Mouse (Mus musculus) stomach, embryonic 14.5 days (tissue): ENCODE measurements around the gene Naglu. TPM values are rescaled to one million over a fixed set of nuclear protein-coding genes. Genes with fewer than 3 reads are reported as not detected.

Source experiments
- ATAC-seq: fragments of 200-750 bp; cut with Nextera tagmentation; 2 replicates; pipeline ENCODE4 v1.8.0; 2017; ENCODE audit warnings: low read depth, moderate TSS enrichment; ENCODE audit not compliant: insufficient number of reproducible peaks, insufficient read depth, low FRiP score
- H3K27ac ChIP-seq: fragments of 300-500 bp; sonication (generic); 2 replicates; pipeline ENCODE4 v1.5.1; 2014; ENCODE audit warnings: mild to moderate bottlenecking, low read length, moderate library complexity, mixed read lengths
- H3K27me3 ChIP-seq: fragments of 300-500 bp; sonication (generic); 2 replicates; pipeline ENCODE4 v1.6.1; 2014; ENCODE audit warnings: low read length, control low read depth, mixed read lengths; ENCODE audit not compliant: control insufficient read depth, insufficient read depth
- H3K36me3 ChIP-seq: fragments of 300-500 bp; sonication (generic); 2 replicates; pipeline ENCODE4 v1.6.1; 2014; ENCODE audit warnings: mild to moderate bottlenecking, control low read depth, low read length, moderate library complexity, mixed read lengths; ENCODE audit not compliant: control insufficient read depth, insufficient read depth
- H3K4me1 ChIP-seq: fragments of 300-500 bp; sonication (generic); 2 replicates; pipeline ENCODE4 v1.6.1; 2014; ENCODE audit warnings: low read length, control low read depth, mixed read lengths; ENCODE audit not compliant: control insufficient read depth, insufficient read depth
- H3K4me2 ChIP-seq: fragments of 300-500 bp; sonication (generic); replicated peaks from 2 replicates; pipeline ENCODE4 v1.6.1; 2014; ENCODE audit warnings: low read depth, low read length, control low read depth
- H3K4me3 ChIP-seq: fragments of 300-500 bp; sonication (generic); 2 replicates; pipeline ENCODE4 v1.5.1; 2014; ENCODE audit warnings: low read depth, low read length, control low read depth
- H3K9ac ChIP-seq: fragments of 300-500 bp; sonication (generic); replicated peaks from 2 replicates; pipeline ENCODE4 v1.6.1; 2014; ENCODE audit warnings: low read depth, mild to moderate bottlenecking, control low read depth, low read length, moderate library complexity, mixed read lengths
- H3K9me3 ChIP-seq: fragments of 300-500 bp; sonication (generic); 2 replicates; pipeline ENCODE4 v1.6.1; 2016; ENCODE audit warnings: low read depth, low read length, control low read depth; ENCODE audit not compliant: control insufficient read depth
- WGBS: fragments of 180-500 bp; shearing (Covaris S2); extraction: QIAGEN DNeasy Blood & Tissue Kit; methylation state at CpG from one replicate; pipeline ENCODE4 v1.1.7; 2014; 5-methylcytosine and 5-hydroxymethylcytosine counted together
- polyA plus RNA-seq: library from polyadenylated mRNA; unstranded; fragments of >200 nt; fragmentation: Nextera tagmentation; extraction: Ambion mirVana; gene quantifications from 2 replicates; pipeline ENCODE4 v1.2.1, GENCODE M21; 2014

The Naglu gene
- polyA plus RNA-seq, 1 experiment from 2014 or later, result 11.2 TPM

DNA sequence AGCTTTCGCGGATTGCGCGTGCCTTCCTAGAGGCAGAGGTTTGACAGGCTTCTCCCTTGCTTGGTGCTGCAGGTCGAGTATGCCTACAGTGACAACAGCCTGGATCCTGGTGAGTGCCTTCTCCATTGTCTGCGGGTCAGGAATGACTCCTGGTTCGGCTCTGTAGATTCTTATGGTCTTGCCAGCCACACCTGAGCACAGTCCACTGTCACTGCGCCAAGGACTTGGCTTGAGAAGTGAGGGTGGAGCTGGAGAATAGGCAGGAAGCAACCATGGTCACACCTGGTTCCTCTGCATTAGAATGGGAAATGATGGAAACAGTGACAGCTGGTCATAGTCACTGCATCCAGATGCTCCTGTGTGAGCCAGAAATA, 17.9 kb downstream of the Naglu start:
- Histone ChIP-seq H3K27ac (peak overlapping the region; percentile 16; the same call in 1 of the 2 replicates), H3K36me3 (peaks cover 27% of the 10 kb centered on the region), H3K9ac (peak overlapping the region; percentile 80), H3K4me2 (peak overlapping the region; percentile 96), H3K9me3 (no peaks in the 10 kb centered on the region), H3K4me3 (peak overlapping the region; percentile 87), H3K4me1 (peaks cover 24% of the 10 kb centered on the region), H3K27me3 (no peaks in the 10 kb centered on the region)
- 10% methylated on average over 8 of the region's 8 CpGs for WGBS
- no peak; the same call in 1 of the 2 replicates for ATAC-seq

DNA sequence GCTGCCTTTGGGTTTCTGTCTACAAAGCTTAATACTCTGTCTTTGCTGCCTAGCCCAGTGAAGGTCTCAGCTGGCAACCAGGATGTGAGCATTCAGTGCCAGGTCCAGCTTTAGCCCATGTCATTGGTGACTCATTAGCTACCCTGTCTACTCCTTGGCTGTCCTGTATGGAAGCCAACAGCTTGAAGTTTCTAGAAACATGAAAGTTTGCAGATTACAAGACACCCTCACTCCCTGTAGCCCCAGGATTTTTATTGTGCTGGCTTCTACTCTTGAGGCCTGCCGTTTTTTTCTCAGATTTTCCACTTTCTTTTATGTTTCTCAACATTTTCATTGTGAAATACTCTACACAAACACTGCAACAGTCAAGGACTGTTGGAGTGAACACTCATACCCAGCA, 20.1 kb downstream of the Naglu start:
- Histone ChIP-seq H3K9me3 (no peaks in the 10 kb centered on the region), H3K4me3 (no peak overlapping the region), H3K27me3 (no peaks in the 10 kb centered on the region), H3K4me2 (no peak overlapping the region), H3K27ac (no peak overlapping the region), H3K9ac (no peak overlapping the region), H3K36me3 (peaks cover 38% of the 10 kb centered on the region), H3K4me1 (peaks cover 22% of the 10 kb centered on the region)
- ATAC-seq, result no peak
- 91% methylated on average over 1 of the region's 1 CpGs for WGBS

DNA sequence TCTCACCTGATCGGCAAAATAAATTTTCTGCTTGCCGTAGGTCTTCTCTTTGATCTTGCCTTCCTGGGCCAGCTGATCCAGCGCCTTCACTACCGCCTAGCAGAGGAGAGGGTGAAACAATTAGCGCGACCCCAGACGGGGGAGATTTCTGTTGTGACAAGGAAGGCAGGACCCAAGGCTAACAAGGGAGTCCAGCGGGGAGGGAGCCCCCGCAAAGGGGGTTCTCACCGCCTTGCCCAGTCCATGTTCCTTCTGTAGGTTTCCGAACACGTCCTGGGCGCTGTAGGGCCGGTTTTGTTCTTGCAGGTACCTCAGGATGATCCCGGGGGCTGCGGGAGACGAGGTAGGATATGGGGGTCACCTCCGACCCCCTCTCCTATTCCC, 25.1 kb downstream of the Naglu start:
- ATAC-seq, result peak; percentile 44
- peak overlapping the region; percentile 96 for H3K4me2 ChIP-seq
- H3K4me1 ChIP-seq, result peaks cover 6% of the 10 kb centered on the region; the same call in 1 of the 2 replicates
- 2% methylated on average over 18 of the region's 18 CpGs for WGBS
- H3K9ac ChIP-seq, result peak overlapping the region; percentile 75
- H3K4me3 ChIP-seq, result peak overlapping the region; percentile 68
- no peaks in the 10 kb centered on the region for H3K9me3 ChIP-seq
- no peaks in the 10 kb centered on the region for H3K27me3 ChIP-seq
- peaks cover 57% of the 10 kb centered on the region for H3K36me3 ChIP-seq
- no peak overlapping the region for H3K27ac ChIP-seq

DNA sequence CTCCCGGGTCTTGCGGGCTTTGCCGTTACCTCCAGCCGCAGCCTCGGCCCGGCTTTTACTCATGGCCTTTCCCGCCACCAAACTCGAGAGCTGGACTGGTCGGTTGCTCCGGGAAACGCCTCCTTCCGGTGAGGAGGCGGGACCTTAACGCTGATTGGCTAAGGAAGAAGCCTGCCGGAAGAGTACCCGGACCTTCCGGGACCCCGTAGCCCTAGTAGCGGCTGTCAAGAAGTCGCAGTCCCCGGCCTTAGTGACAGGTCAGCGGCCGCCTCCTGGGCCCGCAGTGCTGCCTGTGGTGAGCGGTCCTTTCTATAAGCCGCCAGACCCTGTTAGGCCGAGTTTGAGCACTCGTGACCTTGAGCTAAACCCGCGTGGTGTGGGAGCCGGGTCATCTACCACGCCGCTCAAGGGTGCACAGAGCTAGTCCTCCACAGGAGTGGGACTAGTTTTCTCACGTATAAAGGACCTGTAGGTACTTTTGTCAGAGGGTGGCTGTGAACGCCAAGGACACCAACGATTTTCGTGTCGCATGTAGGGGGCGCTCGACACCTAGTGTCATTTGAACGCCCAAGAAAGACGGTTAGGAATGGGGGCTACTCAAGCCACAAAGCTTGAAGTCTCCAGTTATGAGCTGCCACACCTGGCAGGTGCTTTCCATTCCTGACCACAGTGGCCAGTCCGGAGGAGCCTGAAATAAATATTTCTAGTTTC, 25.7 kb downstream of the Naglu start, which contains the start of gene Psmc3ip:
Gene Psmc3ip, minus strand, starts transcription at position 123 of the 711 bp plus-strand sequence.
- peaks cover 6% of the 10 kb centered on the region; the same call in 1 of the 2 replicates for H3K4me1 ChIP-seq
- peak within 1 kb of the TSS; percentile 68 for H3K4me3 ChIP-seq
- H3K9me3 ChIP-seq, result no peaks in the 10 kb centered on the region
- H3K4me2 ChIP-seq, result peak within 1 kb of the TSS; percentile 96
- peak within 1 kb of the TSS; percentile 75 for H3K9ac ChIP-seq
- peak; percentile 94 for ATAC-seq
- H3K36me3 ChIP-seq, result peaks cover 58% of the 10 kb centered on the region
- H3K27me3 ChIP-seq, result no peaks in the 10 kb centered on the region
- peak within 1 kb of the TSS; percentile 85; the same call in 1 of the 2 replicates for H3K27ac ChIP-seq
- WGBS, result 2% methylated on average over 43 of the region's 43 CpGs

DNA sequence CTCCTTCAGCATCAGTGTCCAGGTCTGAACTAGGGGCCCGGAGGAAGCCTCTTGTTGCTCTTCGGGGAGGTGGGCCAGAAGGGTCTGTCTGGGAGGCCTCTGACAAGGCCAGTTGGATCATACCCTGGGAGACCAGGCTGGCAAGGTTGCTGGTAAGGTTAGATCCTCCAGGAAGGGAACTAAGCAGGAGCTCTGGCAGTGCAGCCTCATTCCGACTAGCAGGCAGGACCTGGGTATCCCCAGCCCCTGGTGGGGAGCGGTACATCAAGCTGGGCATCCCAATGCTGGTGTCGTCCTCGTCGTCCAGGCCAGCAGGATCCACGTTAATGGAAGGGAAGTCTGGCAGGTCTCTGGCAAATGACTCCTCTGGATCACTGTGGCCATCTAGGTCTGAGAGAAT, 28.4 kb downstream of the Naglu start:
- Histone ChIP-seq H3K27me3 (no peaks in the 10 kb centered on the region), H3K4me1 (peaks cover 6% of the 10 kb centered on the region; the same call in 1 of the 2 replicates), H3K4me2 (no peak overlapping the region), H3K9ac (no peak overlapping the region), H3K4me3 (no peak overlapping the region), H3K9me3 (no peaks in the 10 kb centered on the region), H3K36me3 (peaks cover 59% of the 10 kb centered on the region), H3K27ac (no peak overlapping the region)
- 88% methylated on average over 8 of the region's 8 CpGs for WGBS
- ATAC-seq, result no peak

DNA sequence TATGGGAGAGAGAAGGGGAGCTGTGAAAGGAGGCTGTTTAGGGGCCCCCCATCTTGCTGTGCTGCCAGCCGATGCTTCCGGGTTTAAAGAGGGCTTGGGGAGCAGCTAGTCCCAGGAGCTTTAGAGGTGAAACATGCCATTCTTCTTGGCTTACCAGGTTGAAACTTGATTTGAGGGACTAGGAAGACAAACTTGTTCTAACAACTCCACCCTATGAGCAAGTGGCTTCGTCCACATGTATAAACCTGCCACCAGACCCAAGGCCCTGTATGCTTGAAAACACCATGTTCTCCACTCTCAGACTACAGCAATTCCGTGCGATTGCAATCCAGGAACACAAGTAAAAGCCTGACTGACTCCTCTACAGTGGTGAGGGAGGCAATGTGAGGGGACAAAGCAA, 33.2 kb downstream of the Naglu start:
- H3K4me2 ChIP-seq, result no peak overlapping the region
- H3K9me3 ChIP-seq, result no peaks in the 10 kb centered on the region
- H3K4me1 ChIP-seq, result no peaks in the 10 kb centered on the region
- peak overlapping the region; percentile 72; the same call in 1 of the 2 replicates for H3K27ac ChIP-seq
- H3K4me3 ChIP-seq, result no peak overlapping the region
- H3K9ac ChIP-seq, result no peak overlapping the region
- WGBS, result 77% methylated on average over 5 of the region's 5 CpGs
- H3K36me3 ChIP-seq, result peaks cover 53% of the 10 kb centered on the region
- no peaks in the 10 kb centered on the region for H3K27me3 ChIP-seq
- no peak for ATAC-seq

DNA sequence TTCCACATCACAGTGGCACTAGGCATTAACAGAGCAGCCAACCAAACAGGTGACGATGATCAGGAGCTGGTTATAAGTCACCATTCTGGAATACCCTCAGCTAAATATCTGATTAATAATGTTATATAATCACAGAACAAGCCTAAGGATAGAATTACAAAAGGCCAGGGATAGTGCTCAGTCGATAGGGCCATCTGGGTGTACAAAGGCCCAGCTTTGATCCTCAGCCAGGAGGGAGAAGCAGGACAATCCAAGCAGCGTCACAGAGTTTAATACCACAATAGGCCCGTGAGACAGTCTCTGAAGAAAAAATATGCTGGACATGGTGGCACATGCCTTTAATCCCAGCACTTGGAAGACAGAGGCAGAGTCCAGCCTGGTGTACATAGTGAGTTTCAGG, 39.5 kb downstream of the Naglu start:
- WGBS, result 76% methylated on average over 4 of the region's 4 CpGs
- H3K9ac ChIP-seq, result no peak overlapping the region
- no peak overlapping the region for H3K27ac ChIP-seq
- H3K4me1 ChIP-seq, result peaks cover 5% of the 10 kb centered on the region; the same call in 1 of the 2 replicates
- H3K4me2 ChIP-seq, result no peak overlapping the region
- no peak for ATAC-seq
- no peak overlapping the region for H3K4me3 ChIP-seq
- H3K36me3 ChIP-seq, result peaks cover 5% of the 10 kb centered on the region; the same call in 1 of the 2 replicates
- no peaks in the 10 kb centered on the region for H3K9me3 ChIP-seq
- no peaks in the 10 kb centered on the region for H3K27me3 ChIP-seq

DNA sequence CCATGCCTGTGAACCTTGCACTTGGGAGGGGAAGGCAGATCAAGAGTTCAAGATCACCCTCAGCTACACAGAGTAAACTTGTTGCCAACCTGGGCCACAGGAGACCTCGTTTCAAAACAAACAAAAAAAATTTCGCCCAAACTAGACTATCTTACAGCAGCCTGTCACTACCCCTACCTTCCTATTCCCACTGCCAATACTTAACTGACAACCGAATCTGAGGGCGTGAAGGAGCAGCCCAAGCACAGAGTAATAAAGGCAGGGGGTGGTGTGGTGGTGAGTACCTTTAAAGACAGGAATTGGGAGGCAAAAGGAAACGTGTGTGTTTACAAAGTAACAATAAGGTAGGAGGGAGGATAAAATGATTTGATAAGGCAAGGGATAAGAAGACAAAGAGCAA, 40.9 kb downstream of the Naglu start:
- Histone ChIP-seq H3K9ac (no peak overlapping the region), H3K36me3 (peaks cover 5% of the 10 kb centered on the region; the same call in 1 of the 2 replicates), H3K27ac (no peak overlapping the region), H3K4me1 (peaks cover 5% of the 10 kb centered on the region; the same call in 1 of the 2 replicates), H3K4me3 (no peak overlapping the region), H3K4me2 (no peak overlapping the region), H3K27me3 (no peaks in the 10 kb centered on the region), H3K9me3 (no peaks in the 10 kb centered on the region)
- 43% methylated on average over 5 of the region's 5 CpGs for WGBS
- ATAC-seq, result no peak
